Mouse (Mus musculus): ENCODE data around the gene Phactr3. TPM values are rescaled to one million over a fixed set of nuclear protein-coding genes. Genes with fewer than 3 reads are reported as not detected.
"Not testable (repeated sequence)": the region's sequence is repeated elsewhere in the genome, so short reads cannot be mapped to it uniquely, and the experiment has no call there.

The Phactr3 gene
- polyA plus RNA-seq, 1 experiment from 2014 or later, result 37.8 TPM

GRCm38 (mm10) chr2:178321271-178321670 is 202.5 kb downstream of the Phactr3 start:
- no peak overlapping the region for H3K9ac ChIP-seq (replicated peaks)
- 89% methylated on average over 10 of the region's 10 CpGs for WGBS
- no peaks in the 10 kb centered on the region for H3K4me1 ChIP-seq (replicated peaks)
- no peaks in the 10 kb centered on the region for H3K9me3 ChIP-seq
- H3K4me2 ChIP-seq (replicated peaks), result no peak overlapping the region
- H3K4me3 ChIP-seq (replicated peaks), result no peak overlapping the region
- H3K27ac ChIP-seq, result no peak overlapping the region
- ATAC-seq, result no peak
- peaks cover 9% of the 10 kb centered on the region; the same call in 1 of the 2 replicates for H3K36me3 ChIP-seq
- H3K27me3 ChIP-seq, result no peaks in the 10 kb centered on the region

GRCm38 (mm10) chr2:178324410-178324809 is 205.6 kb downstream of the Phactr3 start:
- Histone ChIP-seq H3K4me3 (replicated peaks) (no peak overlapping the region), H3K27me3 (no peaks in the 10 kb centered on the region), H3K9me3 (no peaks in the 10 kb centered on the region), H3K27ac (no peak overlapping the region), H3K4me2 (replicated peaks) (no peak overlapping the region), H3K4me1 (replicated peaks) (peaks cover 26% of the 10 kb centered on the region), H3K9ac (replicated peaks) (no peak overlapping the region), H3K36me3 (peaks cover 9% of the 10 kb centered on the region; the same call in 1 of the 2 replicates)
- no peak for ATAC-seq
- WGBS, result 95% methylated on average over 3 of the region's 3 CpGs

DNA sequence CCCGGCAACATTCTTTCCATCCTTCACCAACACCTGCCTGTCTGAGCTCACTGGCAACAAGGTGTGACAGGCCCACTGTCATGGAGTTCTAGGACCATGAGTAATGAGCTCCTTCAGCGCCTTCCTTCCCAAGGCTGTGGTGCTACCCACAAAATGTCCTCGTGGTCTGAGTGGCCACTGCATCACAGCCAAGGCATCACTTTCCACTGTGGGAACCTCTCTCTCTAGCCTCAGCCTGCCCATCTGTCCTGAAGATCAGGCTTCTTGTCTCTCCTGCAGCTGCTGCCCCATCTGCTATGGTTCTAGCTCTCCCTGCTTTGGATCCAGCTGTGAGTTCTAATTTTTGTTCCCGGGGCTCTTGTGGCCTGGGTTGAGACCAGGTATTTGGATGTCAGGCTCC is 206.0 kb downstream of the Phactr3 start:
- Histone ChIP-seq H3K36me3 (peaks cover 9% of the 10 kb centered on the region; the same call in 1 of the 2 replicates), H3K27ac (no peak overlapping the region), H3K9me3 (no peaks in the 10 kb centered on the region), H3K4me1 (replicated peaks) (peaks cover 28% of the 10 kb centered on the region), H3K4me3 (replicated peaks) (no peak overlapping the region), H3K27me3 (no peaks in the 10 kb centered on the region), H3K9ac (replicated peaks) (no peak overlapping the region), H3K4me2 (replicated peaks) (no peak overlapping the region)
- no peak for ATAC-seq
- 84% methylated on average over 4 of the region's 4 CpGs for WGBS

GRCm38 (mm10) chr2:178326067-178326466 is 207.3 kb downstream of the Phactr3 start:
- Histone ChIP-seq H3K9ac (replicated peaks) (no peak overlapping the region), H3K27ac (no peak overlapping the region), H3K4me2 (replicated peaks) (no peak overlapping the region), H3K4me1 (replicated peaks) (peaks cover 28% of the 10 kb centered on the region), H3K4me3 (replicated peaks) (no peak overlapping the region), H3K27me3 (no peaks in the 10 kb centered on the region), H3K36me3 (peaks cover 9% of the 10 kb centered on the region; the same call in 1 of the 2 replicates), H3K9me3 (no peaks in the 10 kb centered on the region)
- WGBS, result 94% methylated on average over 10 of the region's 10 CpGs
- no peak for ATAC-seq

DNA sequence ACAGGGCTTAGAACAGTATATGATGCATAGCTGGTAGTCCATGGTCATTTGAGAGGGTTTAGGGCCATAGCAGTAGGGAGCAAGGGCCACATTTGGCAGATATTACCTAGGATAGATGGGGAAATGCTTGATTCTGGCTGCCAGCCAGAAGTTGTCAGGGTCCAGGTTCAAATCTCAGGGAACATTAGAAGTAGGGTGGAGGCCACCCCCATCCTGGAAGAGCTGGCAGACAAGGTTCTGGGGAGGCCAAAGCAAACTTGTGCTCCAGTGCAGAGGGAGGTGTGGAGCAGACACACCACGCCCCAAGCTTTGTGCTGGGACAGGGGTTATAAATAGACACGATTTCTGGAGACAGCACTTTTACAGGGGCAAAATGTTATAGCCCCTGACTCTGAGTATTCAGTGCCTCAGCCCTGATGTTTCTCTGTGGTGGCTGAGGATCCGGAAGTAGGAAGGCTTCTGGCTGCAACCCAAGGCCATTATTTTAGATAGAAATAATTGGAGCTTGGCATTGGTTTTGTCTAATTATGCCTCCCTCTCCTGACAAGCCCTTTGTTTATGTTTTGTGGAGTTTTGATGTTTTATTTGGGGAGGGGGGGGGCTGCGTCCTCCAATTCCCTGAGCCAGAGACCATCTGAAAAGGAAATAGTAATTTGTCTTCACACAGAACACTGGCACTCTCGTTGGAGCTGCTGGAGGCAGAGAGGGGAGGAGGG is 208.1 kb downstream of the Phactr3 start:
- H3K4me1 ChIP-seq (replicated peaks), result peaks cover 28% of the 10 kb centered on the region
- no peaks in the 10 kb centered on the region for H3K9me3 ChIP-seq
- H3K27ac ChIP-seq, result peak overlapping the region; percentile 87
- H3K4me2 ChIP-seq (replicated peaks), result peak overlapping the region; percentile 48
- H3K27me3 ChIP-seq, result no peaks in the 10 kb centered on the region
- peak overlapping the region; percentile 45 for H3K9ac ChIP-seq (replicated peaks)
- no peak overlapping the region for H3K4me3 ChIP-seq (replicated peaks)
- WGBS, result 32% methylated on average over 5 of the region's 5 CpGs
- peaks cover 13% of the 10 kb centered on the region; the same call in 1 of the 2 replicates for H3K36me3 ChIP-seq
- ATAC-seq, result peak; percentile 47

DNA sequence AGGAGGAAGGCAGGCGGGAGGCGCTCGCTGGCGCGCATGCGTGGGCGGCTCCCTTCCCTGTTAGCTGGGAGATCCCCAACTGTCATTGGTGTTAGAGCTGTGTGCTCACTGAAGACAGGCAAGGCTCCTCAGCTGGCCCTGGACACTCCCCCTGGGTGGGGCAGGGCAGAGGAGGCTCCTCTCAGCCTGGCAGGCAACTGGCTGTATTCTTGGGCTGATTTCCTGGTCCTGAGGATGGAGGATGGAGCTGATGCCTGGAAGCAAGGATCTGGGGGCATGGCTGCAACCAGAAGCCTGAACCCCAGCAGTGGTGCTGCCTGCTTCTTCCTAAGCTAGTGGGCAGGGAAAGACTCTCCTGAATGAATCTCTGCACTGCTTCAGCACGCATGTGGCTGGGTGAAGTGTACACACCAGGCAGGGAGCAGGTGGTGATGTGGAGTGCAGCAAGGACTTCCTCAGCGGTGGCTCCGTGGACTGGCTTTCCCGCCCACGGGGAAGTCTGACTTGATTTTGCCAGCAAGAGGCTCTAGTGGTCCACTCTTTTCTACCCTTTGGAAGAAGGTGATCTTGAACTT is 208.8 kb downstream of the Phactr3 start:
- Histone ChIP-seq H3K4me3 (replicated peaks) (peak overlapping the region; percentile 27), H3K36me3 (peaks cover 19% of the 10 kb centered on the region; the same call in 1 of the 2 replicates), H3K9me3 (no peaks in the 10 kb centered on the region), H3K4me1 (replicated peaks) (peaks cover 28% of the 10 kb centered on the region), H3K27ac (peak overlapping the region; percentile 87), H3K4me2 (replicated peaks) (peak overlapping the region; percentile 48), H3K9ac (replicated peaks) (peak overlapping the region; percentile 45), H3K27me3 (no peaks in the 10 kb centered on the region)
- 15% methylated on average over 12 of the region's 12 CpGs for WGBS
- ATAC-seq, result peak; percentile 98

DNA sequence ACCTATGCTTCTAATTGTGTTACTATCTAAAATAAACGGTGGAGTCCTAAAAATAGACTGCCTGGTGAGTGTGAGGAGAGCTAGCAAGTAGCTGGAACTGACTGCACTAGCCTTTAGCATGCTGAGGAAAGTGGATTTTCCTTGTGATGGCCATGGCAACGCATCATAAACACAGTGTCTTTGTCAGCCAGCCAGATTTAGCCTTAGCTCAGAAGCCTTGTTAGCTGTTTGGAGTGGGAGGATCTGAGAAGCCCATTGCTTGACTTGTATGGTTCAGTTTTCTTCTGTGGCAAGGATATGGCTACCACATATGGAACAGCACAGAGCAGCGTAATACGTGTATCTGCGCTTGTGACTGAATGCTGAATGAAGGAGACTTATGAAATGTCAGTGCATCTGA is 210.8 kb downstream of the Phactr3 start:
- WGBS, result 87% methylated on average over 5 of the region's 5 CpGs
- 0 out of 2 replicates have a peak overlapping the region, but pooled peaks have one; percentile 17 for H3K9ac ChIP-seq (replicated peaks)

DNA sequence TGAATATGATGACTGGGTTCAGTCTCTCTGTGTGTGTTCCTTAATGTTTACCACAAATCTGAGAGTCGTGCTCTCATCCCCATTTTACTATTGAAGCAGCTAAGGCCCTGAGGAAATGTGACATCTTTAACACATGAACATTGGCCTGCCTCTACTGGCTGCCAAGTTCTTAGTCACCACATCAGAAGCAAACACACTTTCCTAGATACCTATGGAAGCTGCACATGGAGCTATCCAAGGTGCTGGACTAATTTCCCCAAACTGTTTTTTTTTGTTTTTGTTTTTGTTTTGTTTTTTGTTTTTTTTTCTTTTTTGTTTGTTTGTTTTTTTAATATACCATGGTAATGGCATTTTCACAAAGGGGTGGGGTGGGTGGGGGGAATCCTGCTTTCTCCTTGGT is 211.2 kb downstream of the Phactr3 start:
- no peaks in the 10 kb centered on the region for H3K9me3 ChIP-seq
- peaks cover 27% of the 10 kb centered on the region for H3K36me3 ChIP-seq
- peaks cover 28% of the 10 kb centered on the region for H3K4me1 ChIP-seq (replicated peaks)
- H3K9ac ChIP-seq (replicated peaks), result no peak overlapping the region
- H3K4me2 ChIP-seq (replicated peaks), result peak overlapping the region; percentile 48; the same call in 1 of the 2 replicates
- no peaks in the 10 kb centered on the region for H3K27me3 ChIP-seq
- 68% methylated on average over 1 of the region's 1 CpGs for WGBS
- no peak for ATAC-seq
- H3K4me3 ChIP-seq (replicated peaks), result no peak overlapping the region
- no peak overlapping the region for H3K27ac ChIP-seq

More for the DNA sequence above, 210.8 kb downstream of the Phactr3 start:
- Histone ChIP-seq H3K27ac (no peak overlapping the region), H3K4me2 (replicated peaks) (peak overlapping the region; percentile 48), H3K27me3 (no peaks in the 10 kb centered on the region), H3K4me1 (replicated peaks) (peaks cover 28% of the 10 kb centered on the region), H3K36me3 (peaks cover 28% of the 10 kb centered on the region), H3K4me3 (replicated peaks) (peak overlapping the region; percentile 11; the same call in 1 of the 2 replicates), H3K9me3 (no peaks in the 10 kb centered on the region)
- ATAC-seq, result no peak

- H3K4me3 ChIP-seq (replicated peaks), result no peak overlapping the region
- no peak overlapping the region for H3K27ac ChIP-seq
- no peak overlapping the region for H3K9ac ChIP-seq (replicated peaks)
- no peak overlapping the region for H3K4me2 ChIP-seq (replicated peaks)
- ATAC-seq, result no peak
- no peaks in the 10 kb centered on the region for H3K27me3 ChIP-seq
- H3K36me3 ChIP-seq, result peaks cover 18% of the 10 kb centered on the region
- 35% methylated on average over 1 of the region's 1 CpGs for WGBS
- no peaks in the 10 kb centered on the region for H3K4me1 ChIP-seq (replicated peaks)
- H3K9me3 ChIP-seq, result no peaks in the 10 kb centered on the region
Observed at GRCm38 (mm10) chr2:178337878-178338277, 219.1 kb downstream of the Phactr3 start.

DNA sequence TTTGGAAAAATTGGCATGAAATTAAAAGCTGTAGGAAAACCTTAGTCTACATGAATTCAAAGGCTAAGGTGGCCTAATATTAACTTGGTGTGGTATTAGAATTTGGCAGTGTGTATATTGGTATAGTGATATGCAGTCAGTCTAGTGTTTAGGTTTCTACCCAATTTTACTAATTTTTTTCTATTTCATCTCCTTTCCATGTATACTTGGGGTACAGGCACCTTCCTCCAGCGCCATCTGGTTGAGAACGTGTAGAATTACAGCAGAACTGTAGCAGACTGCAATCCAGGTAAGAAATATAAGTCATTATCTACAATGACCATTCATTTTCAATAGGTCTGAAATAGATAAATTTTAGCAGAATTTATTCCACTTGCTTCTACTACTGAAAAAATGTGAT is 220.3 kb downstream of the Phactr3 start:
- Histone ChIP-seq H3K4me2 (replicated peaks) (no peak overlapping the region), H3K4me1 (replicated peaks) (no peaks in the 10 kb centered on the region), H3K9me3 (no peaks in the 10 kb centered on the region), H3K9ac (replicated peaks) (no peak overlapping the region), H3K4me3 (replicated peaks) (no peak overlapping the region), H3K36me3 (peaks cover 9% of the 10 kb centered on the region), H3K27me3 (no peaks in the 10 kb centered on the region), H3K27ac (no peak overlapping the region)
- no peak for ATAC-seq
- 0% methylated on average over 2 of the region's 2 CpGs for WGBS

GRCm38 (mm10) chr2:178342105-178342504 is 223.3 kb downstream of the Phactr3 start:
- H3K36me3 ChIP-seq; H3K9ac ChIP-seq (replicated peaks); H3K27ac ChIP-seq; H3K4me2 ChIP-seq (replicated peaks); ATAC-seq; H3K4me3 ChIP-seq (replicated peaks); H3K9me3 ChIP-seq; H3K27me3 ChIP-seq; H3K4me1 ChIP-seq (replicated peaks): not testable (repeated sequence)

DNA sequence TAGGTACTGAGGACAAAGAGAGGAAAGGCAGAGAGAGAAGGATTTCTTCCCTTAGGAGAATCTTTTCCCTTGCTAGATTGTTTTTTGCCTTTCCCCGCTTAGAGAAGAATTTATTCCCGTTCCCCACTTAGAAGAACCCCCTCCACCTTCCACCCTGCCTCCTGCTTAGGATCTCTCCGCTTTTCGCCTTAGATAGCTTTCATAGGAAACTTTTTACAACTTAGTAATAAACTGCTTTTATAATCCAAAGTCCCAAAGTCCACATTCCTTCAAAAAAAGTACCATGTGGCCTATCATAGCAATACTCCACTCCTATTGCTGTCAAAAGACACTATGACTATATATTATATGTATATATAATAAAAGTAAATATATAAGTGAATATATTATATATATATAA is 223.8 kb downstream of the Phactr3 start:
- no peaks in the 10 kb centered on the region for H3K4me1 ChIP-seq (replicated peaks)
- H3K4me2 ChIP-seq (replicated peaks), result no peak overlapping the region
- H3K27ac ChIP-seq, result no peak overlapping the region
- H3K27me3 ChIP-seq, result no peaks in the 10 kb centered on the region
- H3K9me3 ChIP-seq, result no peaks in the 10 kb centered on the region
- WGBS, result 83% methylated on average over 4 of the region's 4 CpGs
- H3K4me3 ChIP-seq (replicated peaks), result no peak overlapping the region
- ATAC-seq, result no peak
- no peaks in the 10 kb centered on the region for H3K36me3 ChIP-seq
- H3K9ac ChIP-seq (replicated peaks), result no peak overlapping the region

All from midbrain, embryonic 13.5 days (tissue).